Comparison of ENCODE assay signal across 16 mouse cellular contexts in the genomic region with DNA sequence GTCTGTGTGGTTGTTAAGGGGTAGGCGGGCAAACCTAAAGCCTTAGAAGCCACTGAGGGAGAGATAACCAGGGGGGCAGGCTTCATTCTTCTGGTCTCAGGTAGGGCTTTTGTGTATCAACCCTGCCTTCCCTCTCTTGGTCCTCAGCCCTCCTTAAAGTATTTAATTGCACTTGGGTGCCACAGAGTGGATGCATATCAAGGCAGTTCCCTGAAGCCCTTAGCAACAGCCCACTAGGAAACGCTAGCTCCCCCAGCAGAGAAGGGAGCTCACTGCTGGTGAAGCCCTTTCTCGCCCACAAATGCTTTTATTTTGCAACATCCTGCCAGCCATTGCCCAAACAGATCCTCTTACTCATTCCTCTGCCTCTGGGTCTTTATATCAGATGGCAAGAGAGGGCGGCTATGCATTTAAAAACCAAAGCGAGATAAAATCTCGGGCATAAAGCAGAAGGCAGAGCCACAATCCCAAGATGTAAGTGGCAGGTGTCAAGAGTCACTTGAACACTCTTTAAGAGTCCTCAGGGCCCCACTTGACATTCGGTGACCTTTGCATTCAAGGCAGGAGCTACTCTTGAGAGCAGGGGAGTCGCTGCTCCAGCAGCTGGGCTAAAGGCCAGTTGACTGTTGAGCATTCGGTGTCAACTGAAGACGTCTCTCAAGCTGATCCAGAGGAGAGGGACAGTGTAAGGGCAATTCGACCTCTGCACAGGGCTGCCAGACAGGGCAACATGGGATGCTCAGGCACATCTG.
A peak's percentile ranks its signal among the peaks of the same experiment; 100 is the strongest.
DNase-seq lines count a peak whose midpoint lies in the region; ATAC-seq lines count a peak whose summit lies in the region.
"Had no signal": no experiment of that assay in that cellular context is flagged by ENCODE, and none has a peak within 500 bp of the region (broad histone marks: within the 10 kb centered on the region; RNA-seq: fewer than 3 reads in every experiment).

No protein-coding gene starts in this region.

- H3K27me3 ChIP-seq in hindbrain, embryonic 10.5 days (ENCODE audit: insufficient read depth, poor library complexity, severe bottlenecking) = peaks cover 34% of the 10 kb centered on the region; the same call in 1 of the 2 replicates
- H3K27me3 ChIP-seq: embryonic facial prominence, embryonic 13.5 days had no signal

- H3K4me3 ChIP-seq in hindbrain, embryonic 10.5 days = no peak overlapping the region
- H3K4me3 ChIP-seq: embryonic facial prominence, embryonic 13.5 days had no signal

- H3K9me3 ChIP-seq in hindbrain, embryonic 10.5 days = no peaks in the 10 kb centered on the region
- H3K9me3 ChIP-seq: embryonic facial prominence, embryonic 13.5 days had no signal

- WGBS in hindbrain, embryonic 10.5 days = 51% methylated on average over 11 of the region's 11 CpGs

- peak; percentile 85 for DNase-seq in heart, adult 11 months
- no peak for DNase-seq in heart, postnatal 36 days
- DNase-seq in gonadal fat pad, adult 2 months (ENCODE audit: low read depth) = peak; percentile 86
- peak; percentile 76 for DNase-seq in lung, postnatal 10 days
- DNase-seq in hindbrain, embryonic 10.5 days (ENCODE audit: low spot score) = no peak
- DNase-seq in kidney, postnatal 36 days = no peak
- no peak for DNase-seq in thymus, postnatal 10 days (ENCODE audit: low spot score in 2 of 2)
- DNase-seq: cerebellum, adult 18-20 months; gastrocnemius, postnatal 14 days; kidney, postnatal 10 days; spleen, adult 18-20 months had no signal

- peaks cover 16% of the 10 kb centered on the region for H3K4me1 ChIP-seq in hindbrain, embryonic 10.5 days (replicated peaks)

- no peak for ATAC-seq in megakaryocyte-erythroid progenitor cell, adult 5-6 weeks (replicated peaks; ENCODE audit: low FRiP score, low TSS enrichment, poor library complexity, severe bottlenecking)
- ATAC-seq: forebrain, embryonic 14.5 days; hindbrain, embryonic 16.5 days had no signal

- H3K36me3 ChIP-seq in hindbrain, embryonic 10.5 days = no peaks in the 10 kb centered on the region
- H3K36me3 ChIP-seq: embryonic facial prominence, embryonic 13.5 days; G1E had no signal

- H3K27ac ChIP-seq in hindbrain, embryonic 10.5 days = no peak overlapping the region
- H3K27ac ChIP-seq: embryonic facial prominence, embryonic 13.5 days had no signal

- intact Hi-C loops in heart, postnatal 36 days (cut with DNase I) = no loop called here

Comparison
In these comparisons a context has a peak if more than half of its experiments do, and no peak if none do; other contexts are left out.
1. DNase-seq: peak in heart, adult 11 months (single experiment), gonadal fat pad, adult 2 months (single experiment) and lung, postnatal 10 days (single experiment); none in heart, postnatal 36 days (0 of 2), hindbrain, embryonic 10.5 days (single experiment), kidney, postnatal 36 days (0 of 2) and thymus, postnatal 10 days (0 of 2).